Mouse (Mus musculus) mature B cell (primary cell): ENCODE results near the gene Nipbl.
"Not testable (repeated sequence)": the region's sequence is repeated elsewhere in the genome, so short reads cannot be mapped to it uniquely, and the experiment has no call there.

Experiments
- in situ Hi-C: fragments of 300-500 bp; cut with MboI; formaldehyde crosslinking; loops from 2 replicates; pipeline ENCODE4 v1.14.3; 2019

Nipbl gene

GRCm38 (mm10) chr15:8302944-8303343 is 141.3 kb downstream of the Nipbl start:
- in situ Hi-C loops, result loop anchor here (25.0 kb wide), 1 partner anchor 166 kb away; no protein-coding TSS in a partner anchor

GRCm38 (mm10) chr15:8294150-8294549 is 150.1 kb downstream of the Nipbl start:
- in situ Hi-C loops, result no loop called here

- in situ Hi-C loops, result no loop called here
Measured at GRCm38 (mm10) chr15:8291251-8291650, 153.0 kb downstream of the Nipbl start.

GRCm38 (mm10) chr15:8282155-8282554 is 162.1 kb downstream of the Nipbl start:
- in situ Hi-C loops, result no loop called here

- in situ Hi-C loops, result no loop called here
Measured at GRCm38 (mm10) chr15:8281701-8282100, 162.6 kb downstream of the Nipbl start.

- in situ Hi-C loops, result no loop called here
Measured at GRCm38 (mm10) chr15:8279929-8280610, 164.2 kb downstream of the Nipbl start.

- in situ Hi-C loops, result no loop called here
Measured at GRCm38 (mm10) chr15:8279320-8279779, 164.9 kb downstream of the Nipbl start.

GRCm38 (mm10) chr15:8277916-8278315 is 166.3 kb downstream of the Nipbl start:
- in situ Hi-C loops, result not testable (repeated sequence)

GRCm38 (mm10) chr15:8271952-8272351 is 172.3 kb downstream of the Nipbl start:
- in situ Hi-C loops, result no loop called here

GRCm38 (mm10) chr15:8268231-8268630 is 176.0 kb downstream of the Nipbl start:
- in situ Hi-C loops, result no loop called here

- in situ Hi-C loops, result no loop called here
Measured at GRCm38 (mm10) chr15:8267211-8267610, 177.1 kb downstream of the Nipbl start.

- in situ Hi-C loops, result no loop called here
Measured at GRCm38 (mm10) chr15:8265946-8266345, 178.3 kb downstream of the Nipbl start.
